Mouse (Mus musculus) thymus, adult 2 months (tissue): ENCODE measurements around the gene B3gat3. TPM values are rescaled to one million over a fixed set of nuclear protein-coding genes. Genes with fewer than 3 reads are reported as not detected.
"Not testable (repeated sequence)": the region's sequence is repeated elsewhere in the genome, so short reads cannot be mapped to it uniquely, and the experiment has no call there.

ENCODE experiments used
- DNase-seq: peaks from one replicate; pipeline ENCODE4 v3.0.0; 2021
- H3K27ac ChIP-seq: fragments of 200-500 bp; 2 replicates; pipeline ENCODE4 v1.5.1; 2012; ENCODE audit warnings: low read length, control low read depth; ENCODE audit not compliant: control insufficient read depth, insufficient read depth
- H3K27me3 ChIP-seq: fragments of 200-500 bp; 2 replicates; pipeline ENCODE4 v1.6.1; 2012; ENCODE audit warnings: mild to moderate bottlenecking, low read length, moderate library complexity, mixed read lengths; ENCODE audit not compliant: control insufficient read depth, insufficient read depth
- H3K36me3 ChIP-seq: fragments of 200-500 bp; 2 replicates; pipeline ENCODE4 v1.6.1; 2012; ENCODE audit warnings: mild to moderate bottlenecking, low read length, moderate library complexity; ENCODE audit not compliant: control insufficient read depth, insufficient read depth
- H3K4me1 ChIP-seq: fragments of 200-500 bp; replicated peaks from 2 replicates; pipeline ENCODE4 v1.6.1; 2012; ENCODE audit warnings: low read length; ENCODE audit not compliant: control insufficient read depth, insufficient read depth
- H3K4me3 ChIP-seq: fragments of 200-500 bp; 2 replicates; pipeline ENCODE4 v1.5.1; 2012; ENCODE audit warnings: mild to moderate bottlenecking, low read length, control low read depth, moderate library complexity; ENCODE audit not compliant: control insufficient read depth, insufficient read depth
- CTCF ChIP-seq: fragments of 200-500 bp; IDR thresholded peaks from 2 replicates; pipeline ENCODE4 v1.5.1; 2012; ENCODE audit warnings: mild to moderate bottlenecking, control low read depth, low read length, moderate library complexity, borderline replicate concordance; ENCODE audit not compliant: control insufficient read depth, poor library complexity, insufficient read depth; ENCODE audit errors: extremely low read depth
- POLR2A ChIP-seq: fragments of 200-500 bp; IDR thresholded peaks from 2 replicates; pipeline ENCODE4 v1.6.1; 2012; ENCODE audit warnings: mild to moderate bottlenecking, low read length, control low read depth, moderate library complexity; ENCODE audit not compliant: control insufficient read depth, poor library complexity, insufficient read depth; ENCODE audit errors: extremely low read depth
- WGBS: fragments of 180-500 bp; shearing (Covaris S2); methylation state at CpG from one replicate; pipeline ENCODE4 v1.1.7; 2018; 5-methylcytosine and 5-hydroxymethylcytosine counted together
- polyA plus RNA-seq: library from polyadenylated mRNA; depleted of rRNA; stranded (reverse); fragments of >200 nt; gene quantifications from 2 replicates; pipeline ENCODE4 v1.2.3, GENCODE M21; 2012; rRNA removed

The B3gat3 gene
- polyA plus RNA-seq, 1 experiment: 106 TPM

GRCm38 (mm10) chr19:8966590-8967372, 46.6 kb downstream of the B3gat3 start, which contains the start of gene Eef1g:
Eef1g (plus strand) TSS chr19:8967041.
- peak; percentile 98 for DNase-seq
- Histone ChIP-seq H3K4me3 (peak within 1 kb of the TSS; percentile 67), H3K27ac (peak within 1 kb of the TSS; percentile 75), H3K4me1 (peaks cover 13% of the 10 kb centered on the region), H3K36me3 (peaks cover 46% of the 10 kb centered on the region), H3K27me3 (no peaks in the 10 kb centered on the region)
- whole genome bisulfite sequencing: under 1% methylated on average over 52 of the region's 52 CpGs
- TF ChIP-seq CTCF (peak; percentile 58; the same call in 1 of the 2 replicates), POLR2A (peak; percentile 48)

DNA sequence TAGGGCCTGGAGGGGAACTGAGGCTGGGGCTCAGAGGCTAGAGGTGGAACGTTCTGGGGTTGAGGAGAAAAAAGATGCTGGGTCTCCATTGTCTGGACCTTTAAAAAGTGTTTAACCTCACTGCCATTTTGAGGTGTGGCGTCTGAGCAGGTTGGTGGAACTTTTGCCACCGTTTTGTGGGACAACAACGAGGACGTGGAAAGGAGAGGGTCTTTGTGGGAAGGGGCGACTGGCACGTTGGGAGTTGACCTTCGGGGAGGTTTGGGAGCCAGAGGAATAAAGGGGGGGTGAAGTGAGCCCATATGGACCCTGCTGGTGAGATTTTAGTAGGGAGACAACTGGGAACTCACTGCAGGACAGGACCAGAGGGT, 47.2 kb downstream of the B3gat3 start:
- Histone ChIP-seq H3K4me1 (peaks cover 13% of the 10 kb centered on the region), H3K4me3 (peak overlapping the region; percentile 67), H3K36me3 (peaks cover 48% of the 10 kb centered on the region), H3K27me3 (no peaks in the 10 kb centered on the region), H3K27ac (peak overlapping the region; percentile 23; the same call in 1 of the 2 replicates)
- TF ChIP-seq CTCF (no peak), POLR2A (no peak)
- no peak for DNase-seq
- under 1% methylated on average over 8 of the region's 8 CpGs for WGBS

- peaks cover 48% of the 10 kb centered on the region for H3K36me3 ChIP-seq
- H3K27ac ChIP-seq: no peak overlapping the region
- H3K4me1 ChIP-seq: peaks cover 13% of the 10 kb centered on the region
- H3K4me3 ChIP-seq: peak overlapping the region; percentile 67; the same call in 1 of the 2 replicates
- WGBS: 3% methylated on average over 9 of the region's 9 CpGs
- TF ChIP-seq POLR2A (no peak), CTCF (no peak)
- no peaks in the 10 kb centered on the region for H3K27me3 ChIP-seq
- DNase-seq: no peak
Observed at GRCm38 (mm10) chr19:8967893-8968292, 47.7 kb downstream of the B3gat3 start.

GRCm38 (mm10) chr19:8972491-8972890, 52.3 kb downstream of the B3gat3 start:
- not testable (repeated sequence) for H3K4me3 ChIP-seq, DNase-seq, H3K27ac ChIP-seq, H3K27me3 ChIP-seq, H3K4me1 ChIP-seq
- H3K36me3 ChIP-seq: peaks cover 67% of the 10 kb centered on the region
- 97% methylated on average over 8 of the region's 8 CpGs for WGBS

DNA sequence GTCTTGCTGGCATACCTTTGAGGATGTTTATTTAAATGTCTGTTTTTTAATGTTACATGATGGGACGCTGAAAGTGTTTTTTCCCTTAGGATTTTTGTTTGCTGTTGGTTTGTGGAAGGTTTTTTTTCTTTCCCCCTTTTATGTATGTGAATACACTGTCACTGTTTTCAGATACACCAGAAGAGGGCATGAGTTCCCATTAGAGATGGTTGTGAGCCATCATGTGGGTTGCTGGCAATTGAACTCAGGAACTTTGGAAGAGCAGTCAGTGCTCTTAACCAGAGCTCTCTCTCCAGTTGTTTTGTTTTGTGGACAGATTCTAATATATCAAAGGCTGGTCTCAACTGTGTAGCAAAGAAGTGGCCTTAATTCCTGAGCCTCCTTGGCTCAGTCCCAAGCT, 54.5 kb downstream of the B3gat3 start:
- Histone ChIP-seq H3K4me1 (no peaks in the 10 kb centered on the region), H3K4me3 (no peak overlapping the region), H3K27ac (no peak overlapping the region), H3K27me3 (no peaks in the 10 kb centered on the region), H3K36me3 (peaks cover 83% of the 10 kb centered on the region)
- no peak for TF ChIP-seq CTCF
- 97% methylated on average over 1 of the region's 1 CpGs for WGBS
- no peak for DNase-seq

GRCm38 (mm10) chr19:8975491-8975890, 55.3 kb downstream of the B3gat3 start:
- TF ChIP-seq CTCF: no peak
- no peak for TF ChIP-seq POLR2A
- Histone ChIP-seq H3K36me3 (peaks cover 78% of the 10 kb centered on the region), H3K4me1 (no peaks in the 10 kb centered on the region), H3K27me3 (no peaks in the 10 kb centered on the region), H3K27ac (no peak overlapping the region), H3K4me3 (no peak overlapping the region)
- DNase-seq: no peak
- WGBS: 100% methylated on average over 2 of the region's 2 CpGs

DNA sequence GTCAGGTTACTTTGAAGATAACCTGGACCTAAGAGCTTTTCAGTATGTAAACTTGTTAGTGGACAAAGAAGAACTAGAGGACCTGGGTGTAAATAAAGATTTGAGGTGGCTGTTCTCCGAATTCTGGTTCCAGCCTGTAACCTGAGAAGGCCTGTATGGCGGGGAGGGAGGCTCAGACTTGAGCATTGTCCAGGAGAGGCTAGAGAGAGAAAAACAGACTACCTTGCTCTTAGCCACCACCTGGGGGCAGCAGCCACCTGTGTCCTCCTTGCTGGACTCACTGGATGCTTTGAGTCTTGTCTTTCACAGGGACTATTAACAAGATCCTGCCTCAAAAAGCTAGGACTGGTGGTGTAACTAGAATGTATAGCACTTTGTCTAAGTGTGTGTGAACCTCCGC, 56.4 kb downstream of the B3gat3 start:
- H3K4me1 ChIP-seq: peaks cover 4% of the 10 kb centered on the region; the same call in 1 of the 2 replicates
- peaks cover 67% of the 10 kb centered on the region for H3K36me3 ChIP-seq
- no peak overlapping the region for H3K27ac ChIP-seq
- no peaks in the 10 kb centered on the region for H3K27me3 ChIP-seq
- 87% methylated on average over 3 of the region's 3 CpGs for WGBS
- no peak overlapping the region for H3K4me3 ChIP-seq
- peak; percentile 29 for DNase-seq
- TF ChIP-seq CTCF (peak; percentile 28; the same call in 1 of the 2 replicates), POLR2A (no peak)

Other genes with a start within 250 kb of the B3gat3 start
- gene Slc3a2, start 197.0 kb upstream of the B3gat3 start, polyA plus RNA-seq: 154 and 165 TPM in 2 replicates
- 49.2 and 54.7 TPM in 2 replicates for gene Wdr74, start 184.5 kb upstream of the B3gat3 start, polyA plus RNA-seq
- gene 1700092M07Rik, start 179.7 kb upstream of the B3gat3 start, polyA plus RNA-seq: not detected in 2 replicates
- gene Stx5a, start 179.0 kb upstream of the B3gat3 start, polyA plus RNA-seq: 128 and 137 TPM in 2 replicates
- 170 and 191 TPM in 2 replicates for gene Nxf1, start 163.3 kb upstream of the B3gat3 start, polyA plus RNA-seq
- 277 and 363 TPM in 2 replicates for gene Tmem223, start 149.4 kb upstream of the B3gat3 start, polyA plus RNA-seq
- gene Tmem179b, start 145.9 kb upstream of the B3gat3 start, polyA plus RNA-seq: 168 and 197 TPM in 2 replicates
- 24.9 and 28.7 TPM in 2 replicates for gene Taf6l, start 134.0 kb upstream of the B3gat3 start, polyA plus RNA-seq
- gene Polr2g, start 121.8 kb upstream of the B3gat3 start, polyA plus RNA-seq: 77.0 and 77.1 TPM in 2 replicates
- gene Zbtb3, start 117.8 kb upstream of the B3gat3 start, polyA plus RNA-seq: 3.0 and 3.2 TPM in 2 replicates
- gene Ttc9c, start 101.0 kb upstream of the B3gat3 start, polyA plus RNA-seq: 36.1 and 37.5 TPM in 2 replicates
- gene Hnrnpul2, start 100.4 kb upstream of the B3gat3 start, polyA plus RNA-seq: 29.3 and 34.3 TPM in 2 replicates
- 1.5 and 1.6 TPM in 2 replicates for gene AC129217.1, start 90.6 kb upstream of the B3gat3 start, polyA plus RNA-seq
- gene Bscl2, start 82.9 kb upstream of the B3gat3 start, polyA plus RNA-seq: 136 and 153 TPM in 2 replicates
- 0.15 TPM in 1 of 2 replicates, not detected in the other for gene Gng3, start 81.2 kb upstream of the B3gat3 start, polyA plus RNA-seq
- 1.2 and 1.3 TPM in 2 replicates for gene Lrrn4cl, start 69.6 kb upstream of the B3gat3 start, polyA plus RNA-seq
- 108 and 119 TPM in 2 replicates for gene Ubxn1, start 48.9 kb upstream of the B3gat3 start, polyA plus RNA-seq
- gene Uqcc3, start 39.5 kb upstream of the B3gat3 start, polyA plus RNA-seq: 38.7 and 39.2 TPM in 2 replicates
- gene Lbhd1, start 36.6 kb upstream of the B3gat3 start, polyA plus RNA-seq: 2.4 and 3.0 TPM in 2 replicates
- gene Gm49403, start 36.4 kb upstream of the B3gat3 start, polyA plus RNA-seq: not detected in 2 replicates
- gene 1810009A15Rik, start 31.5 kb upstream of the B3gat3 start, polyA plus RNA-seq: 15.3 and 19.1 TPM in 2 replicates
- not detected in 2 replicates for gene Gm49416, start 31.4 kb upstream of the B3gat3 start, polyA plus RNA-seq
- 51.9 and 56.0 TPM in 2 replicates for gene Ints5, start 27.4 kb upstream of the B3gat3 start, polyA plus RNA-seq
- 203 and 219 TPM in 2 replicates for gene Ganab, start 22.3 kb upstream of the B3gat3 start, polyA plus RNA-seq
- gene Rom1, start 9.0 kb downstream of the B3gat3 start, polyA plus RNA-seq: 11.9 and 13.5 TPM in 2 replicates
- gene Eml3, start 9.2 kb downstream of the B3gat3 start, polyA plus RNA-seq: 72.3 and 73.1 TPM in 2 replicates
- 79.6 and 92.0 TPM in 2 replicates for gene Mta2, start 21.5 kb downstream of the B3gat3 start, polyA plus RNA-seq
- 39.4 and 42.0 TPM in 2 replicates for gene Tut1, start 33.5 kb downstream of the B3gat3 start, polyA plus RNA-seq
- gene Eef1g, start 46.7 kb downstream of the B3gat3 start, polyA plus RNA-seq: 251 and 292 TPM in 2 replicates
- gene Ahnak, start 68.9 kb downstream of the B3gat3 start, polyA plus RNA-seq: 6.0 and 7.9 TPM in 2 replicates
- 65.9 and 174 TPM in 2 replicates for gene Scgb1a1, start 167.6 kb downstream of the B3gat3 start, polyA plus RNA-seq
- gene Asrgl1, start 215.3 kb downstream of the B3gat3 start, polyA plus RNA-seq: 5.9 and 8.8 TPM in 2 replicates